Mouse (Mus musculus): ENCODE data around the gene Glo1.
A peak's percentile ranks its signal among the peaks of the same experiment; 100 is the strongest.

Gene Glo1

GRCm38 (mm10) chr17:30576946-30577345 lies 49.7 kb downstream of the Glo1 start:
- no peak for DNase-seq

DNA sequence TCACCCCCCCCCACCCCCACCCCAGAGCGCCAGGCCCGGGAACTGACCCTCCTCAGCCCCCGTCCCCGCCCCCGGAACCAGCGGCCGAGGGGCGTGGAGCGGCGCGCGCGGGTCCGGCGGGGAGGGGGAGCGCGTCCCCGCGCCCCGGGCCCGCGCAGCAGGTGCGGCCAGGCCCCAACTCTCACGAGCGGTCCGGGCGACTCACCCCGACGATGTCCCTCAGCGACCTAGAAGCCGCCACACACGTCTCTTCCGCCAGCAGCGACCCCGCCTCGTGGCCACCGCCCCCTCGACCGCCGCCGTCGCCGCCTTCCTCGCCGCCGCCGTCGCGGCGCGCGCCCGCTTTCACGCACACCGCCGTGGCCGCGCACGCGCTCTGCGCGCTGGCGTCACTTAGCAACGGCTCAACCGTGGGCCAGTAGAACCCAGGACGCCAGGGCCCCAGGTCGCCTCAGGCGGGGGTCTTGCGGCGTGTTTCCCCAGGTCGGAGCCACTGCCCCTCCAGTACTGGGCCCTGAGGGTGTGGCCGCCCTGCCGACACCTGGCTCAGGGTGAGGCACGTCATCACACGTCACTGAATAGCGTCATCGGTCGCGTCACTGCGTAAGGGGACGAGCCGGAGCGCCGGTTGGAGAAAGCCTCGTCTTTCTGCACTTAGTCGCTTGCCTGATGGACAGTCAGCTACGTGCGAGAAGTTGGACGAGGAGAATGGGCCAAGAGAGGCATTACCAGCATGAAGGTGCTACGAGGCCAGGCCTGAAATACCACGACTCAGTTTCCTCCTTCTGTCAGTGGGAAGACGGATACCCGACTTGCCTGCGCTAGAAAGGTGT lies 50.5 kb downstream of the Glo1 start, which contains the start of gene Btbd9:
TSS of gene Btbd9 (minus strand) at position 548 of the 833 bp plus-strand sequence.
- DNase-seq: peak; percentile 94

GRCm38 (mm10) chr17:30575121-30575904 lies 51.4 kb downstream of the Glo1 start:
- no peak for DNase-seq

DNA sequence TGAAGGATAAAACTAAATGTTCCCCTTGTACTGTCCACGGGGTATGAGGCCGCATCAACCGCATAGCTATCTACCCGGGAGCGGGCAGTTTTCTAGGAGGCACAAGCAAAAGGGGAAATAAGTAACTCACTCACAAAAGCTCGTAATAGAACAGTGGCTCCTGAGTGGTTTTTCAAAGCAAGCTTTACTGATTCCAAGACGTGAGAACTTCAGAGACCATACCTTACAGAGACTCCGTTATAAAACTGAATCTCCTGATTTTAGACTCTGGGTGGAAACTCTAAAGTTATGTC lies 51.9 kb downstream of the Glo1 start:
- no peak for DNase-seq

DNA sequence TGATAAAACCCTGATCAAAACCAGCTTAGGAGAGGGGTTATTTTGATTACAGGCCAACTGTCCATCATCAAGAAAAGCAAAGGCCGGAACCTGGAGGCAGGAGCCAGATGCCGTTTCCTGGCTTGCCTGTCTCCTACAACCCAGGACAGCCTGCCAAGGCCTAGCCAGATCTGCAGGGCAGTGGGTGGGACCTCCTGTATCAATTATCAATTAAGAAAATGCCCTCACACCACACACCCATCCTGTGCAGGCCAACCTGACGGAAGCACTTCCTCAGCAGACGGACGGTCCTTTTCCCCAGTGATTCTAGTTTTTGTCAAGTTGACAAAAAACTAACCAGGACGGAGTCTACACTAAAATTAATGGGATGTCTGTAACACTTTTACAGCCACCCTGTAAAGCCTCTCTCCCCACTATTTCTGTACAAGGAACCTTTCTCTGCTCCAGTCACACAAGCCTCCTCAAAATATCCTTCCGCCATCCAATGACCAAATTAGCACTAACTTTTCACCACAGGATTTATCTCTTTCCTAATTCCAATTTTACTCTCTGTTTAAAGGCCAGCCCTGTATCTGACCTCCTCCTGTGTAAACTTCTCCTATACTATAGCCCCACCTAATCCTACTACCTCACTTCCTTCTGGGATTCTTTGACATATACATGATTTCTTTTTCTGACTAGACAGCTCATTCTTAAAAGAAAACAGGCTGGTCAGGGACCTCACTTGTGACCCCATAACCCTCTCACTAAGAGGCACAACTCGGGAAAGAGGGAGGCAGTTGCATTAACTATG lies 52.5 kb downstream of the Glo1 start:
- no peak for DNase-seq

- DNase-seq: no peak
Measured at GRCm38 (mm10) chr17:30570971-30571370, 55.7 kb downstream of the Glo1 start.

GRCm38 (mm10) chr17:30570173-30570572 lies 56.5 kb downstream of the Glo1 start:
- DNase-seq: no peak

DNA sequence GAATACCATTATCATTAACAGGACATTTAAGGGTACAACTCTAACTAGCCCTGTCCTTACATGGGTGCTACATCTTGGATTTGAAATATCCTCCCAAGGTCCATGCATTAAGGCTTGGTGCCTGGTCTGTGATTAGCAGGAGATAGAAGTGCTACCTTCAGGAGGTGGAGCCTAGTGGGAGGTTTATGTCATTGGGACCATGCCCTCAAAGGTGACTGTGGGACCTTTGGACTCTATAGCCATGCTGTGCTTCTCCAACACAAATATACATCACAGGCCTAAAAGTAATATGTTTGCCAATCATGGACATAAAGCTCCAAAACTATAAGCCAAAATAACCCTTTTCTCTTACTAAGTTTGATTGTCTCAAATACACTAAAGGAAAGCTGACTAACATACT lies 58.2 kb downstream of the Glo1 start:
- no peak for DNase-seq

DNA sequence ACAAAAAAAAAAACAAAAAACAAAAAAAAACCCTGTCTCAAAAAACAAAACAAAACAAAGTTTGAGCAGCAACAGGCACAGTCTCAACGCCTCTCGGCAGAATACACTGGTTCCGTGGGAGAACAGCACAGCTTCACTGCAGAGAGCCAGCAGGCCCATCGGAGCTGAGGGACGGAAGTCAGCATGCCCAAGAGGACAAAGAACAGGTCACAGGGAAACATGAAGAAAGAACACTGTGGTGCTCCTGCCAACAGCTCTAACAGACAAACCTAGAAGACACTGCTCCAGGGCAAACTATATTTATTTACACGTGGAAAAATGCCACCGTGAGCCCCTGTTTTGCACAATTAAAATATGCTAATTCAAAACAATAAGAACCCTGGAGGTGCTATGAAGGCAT lies 61.7 kb downstream of the Glo1 start:
- no peak for DNase-seq

DNA sequence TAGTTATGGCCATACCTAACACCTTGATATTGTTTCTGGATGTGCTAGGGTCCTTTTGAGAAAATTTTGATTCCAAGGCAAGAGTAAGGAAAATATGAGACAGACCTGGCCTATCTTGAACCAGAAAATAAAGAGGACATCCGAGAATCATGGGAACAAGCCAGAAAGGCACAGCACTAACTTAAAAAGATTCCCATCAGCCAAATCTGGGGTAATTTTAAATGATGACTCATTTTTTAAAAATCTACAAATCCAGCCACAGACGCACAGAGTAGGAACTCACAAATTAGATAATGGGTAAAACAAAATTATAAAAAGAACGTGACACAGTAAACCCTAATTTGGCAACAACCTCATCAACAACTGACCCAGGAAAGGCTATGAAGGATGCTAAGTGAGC lies 62.3 kb downstream of the Glo1 start:
- no peak for DNase-seq

- DNase-seq: no peak
Measured at GRCm38 (mm10) chr17:30563484-30564075, 63.1 kb downstream of the Glo1 start.

GRCm38 (mm10) chr17:30562770-30563169 lies 63.9 kb downstream of the Glo1 start:
- DNase-seq: no peak

DNA sequence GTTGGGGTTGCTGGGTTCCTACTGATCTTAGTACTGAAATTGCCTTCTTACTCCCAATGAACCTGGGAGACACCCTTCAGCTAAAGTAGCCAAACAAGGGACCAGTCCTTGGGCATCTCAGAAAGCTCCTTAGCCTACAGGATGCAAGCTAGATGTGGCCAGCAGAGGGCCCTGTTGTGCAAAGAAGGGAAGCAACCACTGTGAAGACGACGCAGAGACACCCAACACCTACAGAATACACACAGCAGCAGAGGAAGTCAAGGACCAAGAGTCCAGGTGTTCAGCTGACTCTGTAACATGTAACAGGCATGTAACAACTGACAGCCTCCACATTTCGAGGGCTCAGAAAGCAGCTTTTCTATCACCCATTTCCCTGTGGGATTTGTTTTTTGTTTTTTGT lies 67.1 kb downstream of the Glo1 start:
- DNase-seq: peak; percentile 65

DNA sequence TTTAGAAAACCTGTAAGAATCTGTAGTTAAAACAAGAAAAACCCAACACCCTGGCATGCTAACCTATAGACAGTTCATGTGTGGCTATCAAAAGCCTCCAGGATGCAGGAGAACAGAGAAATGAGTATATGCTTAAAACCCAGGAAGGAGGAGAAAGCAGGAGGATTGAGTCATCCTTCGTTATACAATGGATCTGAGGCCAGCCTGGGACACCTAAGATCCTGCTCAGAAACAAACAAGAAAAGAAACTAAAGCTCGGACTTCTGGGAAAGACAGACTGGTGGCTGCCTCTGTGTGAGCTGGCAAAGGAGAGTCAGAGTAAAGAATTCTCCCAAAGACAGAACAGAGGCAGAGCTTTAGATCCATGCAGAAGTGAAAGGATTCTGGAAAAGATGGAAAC lies 68.0 kb downstream of the Glo1 start:
- DNase-seq: no peak

DNA sequence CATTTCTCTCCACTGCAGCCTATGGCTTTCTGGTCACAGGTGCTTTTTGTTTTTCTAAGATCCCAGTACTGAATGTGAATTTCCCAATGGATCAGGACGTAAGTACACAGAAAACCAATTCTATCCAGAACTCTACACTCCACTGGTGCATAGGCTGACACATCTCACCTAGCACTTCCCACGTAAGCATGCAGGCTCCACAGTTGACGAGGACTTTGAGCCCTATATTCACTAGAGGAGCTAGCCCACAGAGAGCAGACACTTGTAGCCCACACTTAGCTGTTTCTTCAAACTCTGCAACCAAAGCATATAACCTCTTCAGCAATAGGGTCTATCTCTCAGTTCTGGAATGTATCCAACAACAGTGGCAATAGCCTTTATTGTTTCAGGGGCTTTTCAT lies 70.2 kb downstream of the Glo1 start:
- DNase-seq: no peak

GRCm38 (mm10) chr17:30553027-30553937 lies 73.4 kb downstream of the Glo1 start:
- DNase-seq: no peak

GRCm38 (mm10) chr17:30550774-30551107 lies 75.9 kb downstream of the Glo1 start:
- no peak for DNase-seq

GRCm38 (mm10) chr17:30549899-30550773 lies 76.5 kb downstream of the Glo1 start:
- DNase-seq: no peak

DNA sequence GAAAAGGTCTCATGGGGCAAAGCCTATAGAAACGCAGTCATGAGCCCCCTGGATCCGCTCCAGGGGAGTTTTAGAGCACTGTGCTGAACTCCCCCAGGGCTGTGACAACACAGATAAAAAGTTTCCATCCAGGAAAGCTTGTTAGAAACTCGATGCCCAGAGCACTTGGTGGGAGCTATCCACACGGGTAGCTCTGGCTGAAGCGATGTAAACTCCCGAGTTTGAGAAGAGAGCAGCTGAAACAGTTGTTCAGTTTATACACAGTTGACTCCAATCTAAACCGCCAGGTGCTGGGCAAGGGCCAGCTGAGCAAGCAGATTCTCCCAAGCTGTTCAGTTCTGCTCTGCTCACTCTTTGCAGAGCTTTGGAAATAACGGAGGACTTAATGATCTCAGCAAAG lies 87.6 kb downstream of the Glo1 start:
- DNase-seq: no peak

DNA sequence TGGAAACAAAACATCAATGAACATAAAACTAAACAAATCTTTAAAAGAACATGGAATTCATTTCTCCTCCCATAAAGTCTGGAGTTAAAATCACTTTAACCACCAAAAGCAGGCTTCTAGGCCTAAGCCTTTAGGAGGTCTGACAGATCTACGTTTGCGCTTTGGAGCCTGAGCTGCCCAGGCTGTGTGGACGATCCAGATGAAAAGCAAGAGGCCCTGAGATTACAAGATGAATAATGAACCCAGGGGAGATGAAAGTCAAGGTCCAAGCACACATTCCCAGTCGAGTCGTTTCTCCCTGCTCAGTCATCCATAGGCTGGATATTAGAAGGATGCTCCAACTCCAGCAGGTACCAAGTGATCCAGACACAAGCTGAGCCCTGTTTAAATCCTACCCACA lies 90.0 kb downstream of the Glo1 start:
- no peak for DNase-seq
